17 mouse cellular contexts compared by ENCODE assay signal in genomic region chr5:51028966-51029365, GRCm38 (mm10).
"Had no signal": no experiment of that assay in that cellular context is flagged by ENCODE, and none has a peak within 500 bp of the region (broad histone marks: within the 10 kb centered on the region; RNA-seq: fewer than 3 reads in every experiment).

No protein-coding gene starts in this region.

- H3K4me1 ChIP-seq: limb, embryonic 12.5 days; limb, embryonic 15.5 days; midbrain, embryonic 12.5 days; midbrain, embryonic 15.5 days had no signal

- H3K9ac ChIP-seq: limb, embryonic 12.5 days; limb, embryonic 15.5 days; liver, embryonic 14.5 days; liver, postnatal 0 days; lung, embryonic 14.5 days; midbrain, embryonic 12.5 days; midbrain, embryonic 15.5 days had no signal

- H3K27ac ChIP-seq: hindbrain, postnatal 0 days; limb, embryonic 12.5 days; limb, embryonic 15.5 days; liver, embryonic 14.5 days; macrophage; midbrain, embryonic 12.5 days; midbrain, embryonic 15.5 days had no signal

- H3K4me3 ChIP-seq: limb, embryonic 12.5 days; limb, embryonic 15.5 days; midbrain, embryonic 12.5 days; midbrain, embryonic 15.5 days had no signal

- H3K36me3 ChIP-seq: limb, embryonic 12.5 days; limb, embryonic 15.5 days; midbrain, embryonic 12.5 days; midbrain, embryonic 15.5 days had no signal

- H3K9me3 ChIP-seq: limb, embryonic 12.5 days; limb, embryonic 15.5 days; midbrain, embryonic 12.5 days; midbrain, embryonic 15.5 days had no signal

- H3K4me2 ChIP-seq: limb, embryonic 12.5 days; limb, embryonic 15.5 days; liver, embryonic 11.5 days; lung, embryonic 14.5 days; midbrain, embryonic 12.5 days; midbrain, embryonic 15.5 days had no signal

- ATAC-seq: hindbrain, postnatal 0 days; inflammation-experienced regulatory T-cells, adult 6 months; intestine, embryonic 16.5 days; liver, postnatal 0 days; lung, postnatal 0 days; midbrain, embryonic 15.5 days had no signal

- DNase-seq: kidney, postnatal 25 days; left cerebral cortex, postnatal 4 days; liver, postnatal 0 days; lung, embryonic 14.5 days; thymus, adult 18-20 months; thymus, postnatal 36 days had no signal

- H3K27me3 ChIP-seq: limb, embryonic 12.5 days; limb, embryonic 15.5 days; midbrain, embryonic 12.5 days; midbrain, embryonic 15.5 days had no signal
